ENCODE assay signal across 35 mouse cellular contexts in the genomic region with DNA sequence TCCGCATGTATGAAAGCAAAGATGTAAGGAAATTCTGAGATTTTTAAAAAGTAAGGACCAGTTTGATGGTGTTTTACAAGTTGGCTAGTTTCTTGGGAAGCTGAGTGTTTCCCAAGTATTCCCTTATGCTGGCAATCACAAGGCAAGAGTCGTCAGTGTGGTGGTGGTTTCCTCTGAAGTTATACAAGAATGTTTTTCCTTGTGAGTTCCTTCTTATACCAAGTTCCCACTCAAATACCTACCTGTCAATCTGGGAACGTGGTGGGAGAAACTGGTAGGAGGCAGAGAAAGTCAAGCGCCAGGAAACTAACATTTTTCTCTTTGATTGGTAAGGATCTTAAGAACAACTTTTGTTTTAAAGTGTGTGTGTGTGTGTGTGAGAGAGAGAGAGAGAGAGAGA. TPM values are rescaled to one million over a fixed set of nuclear protein-coding genes. Genes with fewer than 3 reads are reported as not detected.
"Had no signal": no experiment of that assay in that cellular context is flagged by ENCODE, and none has a peak within 500 bp of the region (broad histone marks: within the 10 kb centered on the region; RNA-seq: fewer than 3 reads in every experiment).

No protein-coding gene starts in this region.

- H3K27ac ChIP-seq: gastrocnemius, adult 2 months; heart, embryonic 10.5 days; hindbrain, embryonic 10.5 days; hindbrain, embryonic 12.5 days; hindbrain, embryonic 15.5 days; hindbrain, postnatal 0 days; kidney, embryonic 15.5 days; kidney, postnatal 0 days; limb, embryonic 13.5 days; limb, embryonic 15.5 days; liver, embryonic 12.5 days had no signal

- H3K4me2 ChIP-seq: heart, embryonic 12.5 days; hindbrain, embryonic 12.5 days; hindbrain, embryonic 15.5 days; kidney, embryonic 15.5 days; limb, embryonic 13.5 days; limb, embryonic 15.5 days; liver, embryonic 12.5 days had no signal

- H3K4me1 ChIP-seq: heart, embryonic 10.5 days; heart, embryonic 12.5 days; hindbrain, embryonic 10.5 days; hindbrain, embryonic 12.5 days; hindbrain, embryonic 15.5 days; kidney, embryonic 15.5 days; limb, embryonic 13.5 days; limb, embryonic 15.5 days; liver, embryonic 12.5 days had no signal

- DNase-seq: gastrocnemius, adult 2 months; gastrocnemius, postnatal 10 days; gastrocnemius, postnatal 25 days; heart, adult 18-20 months; heart, postnatal 10 days; heart, postnatal 4 days; kidney, adult 11 months; kidney, adult 2 months; kidney, adult 9 months; kidney, postnatal 14 days; kidney, postnatal 36 days; layer of hippocampus, adult 9-11 months; layer of hippocampus, postnatal 36 days; left cerebral cortex, postnatal 4 days had no signal

- H3K9me3 ChIP-seq: heart, embryonic 10.5 days; heart, embryonic 12.5 days; hindbrain, embryonic 10.5 days; hindbrain, embryonic 12.5 days; hindbrain, embryonic 15.5 days; kidney, embryonic 15.5 days; limb, embryonic 13.5 days; limb, embryonic 15.5 days; liver, embryonic 12.5 days had no signal

- H3K4me3 ChIP-seq: gastrocnemius, adult 2 months; heart, embryonic 10.5 days; heart, embryonic 12.5 days; hindbrain, embryonic 10.5 days; hindbrain, embryonic 12.5 days; hindbrain, embryonic 15.5 days; kidney, embryonic 15.5 days; limb, embryonic 13.5 days; limb, embryonic 15.5 days; liver, embryonic 12.5 days had no signal

- H3K27me3 ChIP-seq: heart, embryonic 12.5 days; hindbrain, embryonic 12.5 days; hindbrain, embryonic 15.5 days; kidney, embryonic 15.5 days; limb, embryonic 13.5 days; limb, embryonic 15.5 days; liver, embryonic 12.5 days had no signal

- H3K36me3 ChIP-seq: heart, embryonic 10.5 days; heart, embryonic 12.5 days; hindbrain, embryonic 10.5 days; hindbrain, embryonic 12.5 days; hindbrain, embryonic 15.5 days; kidney, embryonic 15.5 days; limb, embryonic 13.5 days; limb, embryonic 15.5 days; liver, embryonic 12.5 days had no signal

- ATAC-seq: hindbrain, postnatal 0 days; intestine, embryonic 16.5 days; liver, embryonic 12.5 days had no signal

- H3K9ac ChIP-seq: heart, embryonic 12.5 days; hindbrain, embryonic 12.5 days; hindbrain, embryonic 15.5 days; kidney, embryonic 15.5 days; limb, embryonic 13.5 days; limb, embryonic 15.5 days; liver, embryonic 12.5 days had no signal

RNA-seq across cellular contexts. Expression of a gene that starts 23.6 kb away (rescaled TPM):
- total RNA-seq: granulocyte monocyte progenitor cell, adult 5-6 weeks; heart, adult 18-20 months; heart, postnatal 10 days; heart, postnatal 25 days; heart, postnatal 4 days; hindbrain, postnatal 0 days; layer of hippocampus, adult 8-10 months; layer of hippocampus, postnatal 14 days; layer of hippocampus, postnatal 36 days had no signal
- polyA plus RNA-seq: heart, embryonic 10.5 days; heart, embryonic 12.5 days; heart, embryonic 14.5 days; heart, embryonic 16.5 days; hindbrain, embryonic 10.5 days; hindbrain, embryonic 12.5 days; intestine, embryonic 14.5 days; intestine, embryonic 16.5 days; kidney, adult 2 months; kidney, embryonic 15.5 days; kidney, postnatal 0 days; large intestine, adult 2 months; limb, embryonic 11.5 days; liver, embryonic 12.5 days had no signal
